Mouse (Mus musculus) heart, adult 8-10 months (tissue): ENCODE results near the gene Stoml1. TPM values are rescaled to one million over a fixed set of nuclear protein-coding genes. Genes with fewer than 3 reads are reported as not detected.
"Not testable (repeated sequence)": the region's sequence is repeated elsewhere in the genome, so short reads cannot be mapped to it uniquely, and the experiment has no call there.

Experiments used
- DNase-seq: peaks from one replicate; pipeline ENCODE4 v3.0.0; 2022; ENCODE audit warnings: low spot score
- total RNA-seq, 4 experiments: library from RNA; stranded (reverse); gene quantifications; 2 replicates each; pipeline ENCODE4 v1.2.4; 2022

Gene Stoml1
- total RNA-seq, 4 experiments from 2014 or later, result 9.5 to 13.4 (median 11.7) TPM

GRCm38 (mm10) chr9:58241780-58242485 lies 11.0 kb upstream of the Stoml1 start:
- DNase-seq, result no peak

GRCm38 (mm10) chr9:58242696-58243095 lies 10.3 kb upstream of the Stoml1 start:
- no peak for DNase-seq

GRCm38 (mm10) chr9:58243696-58244095 lies 9.3 kb upstream of the Stoml1 start:
- DNase-seq, result no peak

GRCm38 (mm10) chr9:58246083-58246591 lies 6.8 kb upstream of the Stoml1 start:
- DNase-seq, result no peak

GRCm38 (mm10) chr9:58247064-58247759 lies 5.8 kb upstream of the Stoml1 start:
- DNase-seq, result peak; percentile 77

GRCm38 (mm10) chr9:58248746-58249413 lies 4.1 kb upstream of the Stoml1 start:
- DNase-seq, result no peak

- peak; percentile 87 for DNase-seq
Observed at GRCm38 (mm10) chr9:58249592-58250192, 3.3 kb upstream of the Stoml1 start, which contains the start of gene Pml. Gene Pml (minus strand): TSS chr9:58249786.

GRCm38 (mm10) chr9:58250322-58250721 lies 2.6 kb upstream of the Stoml1 start:
- no peak for DNase-seq

- not testable (repeated sequence) for DNase-seq
Observed at GRCm38 (mm10) chr9:58250730-58251129, 2.2 kb upstream of the Stoml1 start.

- DNase-seq, result not testable (repeated sequence)
Observed at GRCm38 (mm10) chr9:58253805-58254122, 800 bp downstream of the Stoml1 start.

GRCm38 (mm10) chr9:58255105-58255504 lies 2.1 kb downstream of the Stoml1 start:
- DNase-seq, result no peak

GRCm38 (mm10) chr9:58255704-58256685 lies 3.0 kb downstream of the Stoml1 start:
- no peak for DNase-seq

GRCm38 (mm10) chr9:58262507-58262906 lies 9.5 kb downstream of the Stoml1 start:
- no peak for DNase-seq

GRCm38 (mm10) chr9:58265368-58265767 lies 12.4 kb downstream of the Stoml1 start:
- DNase-seq, result no peak

GRCm38 (mm10) chr9:58266571-58267011 lies 13.6 kb downstream of the Stoml1 start:
- DNase-seq, result no peak

- DNase-seq, result no peak
Observed at GRCm38 (mm10) chr9:58267046-58267445, 14.1 kb downstream of the Stoml1 start.

- DNase-seq, result peak; percentile 49
Observed at GRCm38 (mm10) chr9:58268384-58269313, 15.7 kb downstream of the Stoml1 start.

- DNase-seq, result no peak
Observed at GRCm38 (mm10) chr9:58270081-58270480, 17.1 kb downstream of the Stoml1 start.

- DNase-seq, result no peak
Observed at GRCm38 (mm10) chr9:58271109-58271508, 18.1 kb downstream of the Stoml1 start.

- not testable (repeated sequence) for DNase-seq
Observed at GRCm38 (mm10) chr9:58271551-58271950, 18.6 kb downstream of the Stoml1 start.
